Mouse (Mus musculus) layer of hippocampus, adult 11-12 months (tissue): ENCODE measurements around the gene Fam171a1.
"Not testable (repeated sequence)": the region's sequence is repeated elsewhere in the genome, so short reads cannot be mapped to it uniquely, and the experiment has no call there.

ENCODE experiments used
- DNase-seq: peaks from one replicate; pipeline ENCODE4 v3.0.0; 2022; ENCODE audit warnings: low spot score

Fam171a1 gene

GRCm38 (mm10) chr2:3113866-3114265, at the start of gene Fam171a1:
Gene Fam171a1, plus strand, starts transcription at chr2:3114224.
- DNase-seq = no peak

- DNase-seq = no peak
These were observed 44.9 kb upstream of the Fam171a1 start for GRCm38 (mm10) chr2:3069140-3069539.

- not testable (repeated sequence) for DNase-seq
These were observed 25.7 kb upstream of the Fam171a1 start for GRCm38 (mm10) chr2:3088361-3088760.

GRCm38 (mm10) chr2:3089274-3089673, 24.8 kb upstream of the Fam171a1 start:
- no peak for DNase-seq

- no peak for DNase-seq
These were observed 17.9 kb upstream of the Fam171a1 start for GRCm38 (mm10) chr2:3096101-3096500.

GRCm38 (mm10) chr2:3099971-3100370, 14.1 kb upstream of the Fam171a1 start:
- no peak for DNase-seq

GRCm38 (mm10) chr2:3101292-3101957, 12.6 kb upstream of the Fam171a1 start:
- DNase-seq = no peak

- no peak for DNase-seq
These were observed 11.7 kb upstream of the Fam171a1 start for GRCm38 (mm10) chr2:3102360-3102759.

GRCm38 (mm10) chr2:3107471-3107870, 6.6 kb upstream of the Fam171a1 start:
- no peak for DNase-seq

GRCm38 (mm10) chr2:3108431-3108830, 5.6 kb upstream of the Fam171a1 start:
- DNase-seq = no peak

GRCm38 (mm10) chr2:3108834-3109233, 5.2 kb upstream of the Fam171a1 start:
- DNase-seq = no peak

GRCm38 (mm10) chr2:3117855-3118202, 3.8 kb downstream of the Fam171a1 start:
- no peak for DNase-seq

- peak; percentile 91 for DNase-seq
These were observed 4.3 kb downstream of the Fam171a1 start for GRCm38 (mm10) chr2:3118203-3118941.

GRCm38 (mm10) chr2:3118969-3119368, 4.9 kb downstream of the Fam171a1 start:
- DNase-seq = no peak

GRCm38 (mm10) chr2:3119371-3119935, 5.4 kb downstream of the Fam171a1 start:
- DNase-seq = no peak

GRCm38 (mm10) chr2:3122571-3122970, 8.5 kb downstream of the Fam171a1 start:
- DNase-seq = no peak

GRCm38 (mm10) chr2:3127256-3127883, 13.3 kb downstream of the Fam171a1 start:
- no peak for DNase-seq

GRCm38 (mm10) chr2:3128344-3128871, 14.4 kb downstream of the Fam171a1 start:
- no peak for DNase-seq

GRCm38 (mm10) chr2:3128910-3129309, 14.9 kb downstream of the Fam171a1 start:
- DNase-seq = no peak

GRCm38 (mm10) chr2:3132473-3132872, 18.4 kb downstream of the Fam171a1 start:
- no peak for DNase-seq

- DNase-seq = no peak
These were observed 20.7 kb downstream of the Fam171a1 start for GRCm38 (mm10) chr2:3134580-3135296.

GRCm38 (mm10) chr2:3135297-3135684, 21.3 kb downstream of the Fam171a1 start:
- no peak for DNase-seq
